Mouse (Mus musculus) forebrain, embryonic 14.5 days (tissue): Measurements from ENCODE around the gene Dnah8. TPM values are rescaled to one million over a fixed set of nuclear protein-coding genes. Genes with fewer than 3 reads are reported as not detected.

Experiments
- ATAC-seq: fragments of 200-750 bp; cut with Nextera tagmentation; 2 replicates; pipeline ENCODE4 v1.8.0; 2017; ENCODE audit warnings: mild to moderate bottlenecking, moderate library complexity
- DNase-seq: peaks from one replicate; pipeline ENCODE4 v3.0.0-alpha.2; 2015; ENCODE audit warnings: low spot score
- H3K27ac ChIP-seq: fragments of 300-500 bp; sonication (generic); 2 replicates; pipeline ENCODE4 v1.5.1; 2014; ENCODE audit warnings: low read depth, mild to moderate bottlenecking, control low read depth, low read length, moderate library complexity
- H3K27me3 ChIP-seq: fragments of 300-500 bp; sonication (generic); replicated peaks from 2 replicates; pipeline ENCODE4 v1.6.1; 2014; ENCODE audit warnings: low read length, control low read depth, mixed read lengths; ENCODE audit not compliant: control insufficient read depth, insufficient read depth
- H3K36me3 ChIP-seq: fragments of 300-500 bp; sonication (generic); 2 replicates; pipeline ENCODE4 v1.6.1; 2014; ENCODE audit warnings: low read length, control low read depth; ENCODE audit not compliant: control insufficient read depth, insufficient read depth
- H3K4me1 ChIP-seq: fragments of 300-500 bp; sonication (generic); 2 replicates; pipeline ENCODE4 v1.6.1; 2014; ENCODE audit warnings: antibody characterized with exemption, low read length, control low read depth; ENCODE audit not compliant: control insufficient read depth, insufficient read depth
- H3K4me2 ChIP-seq: fragments of 300-500 bp; sonication (generic); 2 replicates; pipeline ENCODE4 v1.6.1; 2014; ENCODE audit warnings: mild to moderate bottlenecking, control low read depth, low read length
- H3K4me3 ChIP-seq: fragments of 300-500 bp; sonication (generic); 2 replicates; pipeline ENCODE4 v1.5.1; 2014; ENCODE audit warnings: low read depth, low read length, control low read depth
- H3K9ac ChIP-seq: fragments of 300-500 bp; sonication (generic); 2 replicates; pipeline ENCODE4 v1.6.1; 2014; ENCODE audit warnings: mild to moderate bottlenecking, low read length, control low read depth, moderate library complexity
- H3K9me3 ChIP-seq: fragments of 300-500 bp; sonication (generic); replicated peaks from 2 replicates; pipeline ENCODE4 v1.6.1; 2016; ENCODE audit warnings: low read length, control low read depth, mixed read lengths; ENCODE audit not compliant: control insufficient read depth
- WGBS: fragments of 180-500 bp; shearing (Covaris S2); extraction: QIAGEN DNeasy Blood & Tissue Kit; methylation state at CpG from one replicate; pipeline ENCODE4 v1.1.7; 2014; 5-methylcytosine and 5-hydroxymethylcytosine counted together
- polyA plus RNA-seq: library from polyadenylated mRNA; unstranded; fragments of >200 nt; fragmentation: Nextera tagmentation; extraction: Ambion mirVana; gene quantifications from 2 replicates; pipeline ENCODE4 v1.2.1, GENCODE M21; 2014

Dnah8 gene
- polyA plus RNA-seq, 1 experiment from 2014 or later: 1.9 TPM

DNA sequence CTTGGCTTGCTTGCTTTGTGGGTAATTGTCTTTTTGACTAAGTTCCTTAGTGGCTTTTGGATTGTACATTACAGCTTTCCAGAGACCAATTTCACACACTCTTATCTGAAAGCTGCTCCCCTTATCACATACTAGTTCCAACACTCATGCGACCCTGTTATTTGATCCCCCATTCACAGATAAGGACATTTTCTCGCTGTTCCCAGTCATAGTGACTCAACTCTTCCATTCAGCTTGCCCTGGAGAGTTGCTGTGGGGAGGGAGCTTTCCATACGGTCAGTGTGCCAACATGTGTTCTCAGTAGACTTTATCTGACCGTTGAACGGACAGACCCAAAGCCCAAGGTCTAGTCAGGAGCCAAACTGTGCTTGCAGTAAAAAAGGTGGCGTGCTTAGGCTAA is 197.0 kb downstream of the Dnah8 start:
- WGBS: 87% methylated on average over 6 of the region's 6 CpGs
- H3K9me3 ChIP-seq: no peaks in the 10 kb centered on the region
- H3K9ac ChIP-seq: no peak overlapping the region
- DNase-seq: no peak
- H3K4me1 ChIP-seq: peaks cover 3% of the 10 kb centered on the region; the same call in 1 of the 2 replicates
- H3K27me3 ChIP-seq: no peaks in the 10 kb centered on the region
- no peak overlapping the region for H3K4me3 ChIP-seq
- H3K36me3 ChIP-seq: no peaks in the 10 kb centered on the region
- no peak for ATAC-seq
- no peak overlapping the region for H3K27ac ChIP-seq
- no peak overlapping the region for H3K4me2 ChIP-seq

GRCm38 (mm10) chr17:30824473-30824872 is 200.3 kb downstream of the Dnah8 start:
- WGBS: 90% methylated on average over 7 of the region's 7 CpGs
- DNase-seq (no peak), ATAC-seq (no peak)
- Histone ChIP-seq H3K4me2 (no peak overlapping the region), H3K9me3 (no peaks in the 10 kb centered on the region), H3K27ac (no peak overlapping the region), H3K9ac (no peak overlapping the region), H3K27me3 (no peaks in the 10 kb centered on the region), H3K4me1 (peaks cover 3% of the 10 kb centered on the region; the same call in 1 of the 2 replicates), H3K36me3 (no peaks in the 10 kb centered on the region), H3K4me3 (no peak overlapping the region)

- H3K4me3 ChIP-seq: no peak overlapping the region
- H3K4me2 ChIP-seq: no peak overlapping the region
- H3K4me1 ChIP-seq: peaks cover 3% of the 10 kb centered on the region; the same call in 1 of the 2 replicates
- H3K36me3 ChIP-seq: no peaks in the 10 kb centered on the region
- peak; percentile 46 for DNase-seq
- no peak for ATAC-seq
- no peak overlapping the region for H3K9ac ChIP-seq
- H3K27me3 ChIP-seq: no peaks in the 10 kb centered on the region
- H3K9me3 ChIP-seq: no peaks in the 10 kb centered on the region
- H3K27ac ChIP-seq: no peak overlapping the region
- WGBS: 43% methylated on average over 11 of the region's 11 CpGs
Measured at GRCm38 (mm10) chr17:30825731-30826304, 201.7 kb downstream of the Dnah8 start.

- H3K4me3 ChIP-seq: no peak overlapping the region
Measured at GRCm38 (mm10) chr17:30831170-30831569, 207.0 kb downstream of the Dnah8 start.

GRCm38 (mm10) chr17:30835419-30835818 is 211.3 kb downstream of the Dnah8 start:
- Histone ChIP-seq H3K4me3 (no peak overlapping the region), H3K27ac (no peak overlapping the region), H3K9ac (no peak overlapping the region), H3K36me3 (no peaks in the 10 kb centered on the region), H3K27me3 (no peaks in the 10 kb centered on the region), H3K9me3 (no peaks in the 10 kb centered on the region), H3K4me1 (no peaks in the 10 kb centered on the region), H3K4me2 (no peak overlapping the region)
- 91% methylated on average over 4 of the region's 4 CpGs for WGBS
- no peak for ATAC-seq
- DNase-seq: no peak

More at GRCm38 (mm10) chr17:30831170-30831569, 207.0 kb downstream of the Dnah8 start:
- Histone ChIP-seq H3K4me2 (no peak overlapping the region), H3K27me3 (no peaks in the 10 kb centered on the region), H3K4me1 (no peaks in the 10 kb centered on the region), H3K9ac (no peak overlapping the region), H3K27ac (no peak overlapping the region), H3K36me3 (no peaks in the 10 kb centered on the region), H3K9me3 (no peaks in the 10 kb centered on the region)
- ATAC-seq (no peak), DNase-seq (no peak)
- whole genome bisulfite sequencing: 94% methylated on average over 2 of the region's 2 CpGs

- 93% methylated on average over 1 of the region's 1 CpGs for WGBS
Measured at GRCm38 (mm10) chr17:30837031-30837430, 212.9 kb downstream of the Dnah8 start.

GRCm38 (mm10) chr17:30840046-30840445 is 215.9 kb downstream of the Dnah8 start:
- H3K36me3 ChIP-seq: no peaks in the 10 kb centered on the region
- no peaks in the 10 kb centered on the region for H3K9me3 ChIP-seq
- no peaks in the 10 kb centered on the region for H3K4me1 ChIP-seq
- H3K27ac ChIP-seq: peak overlapping the region; percentile 70; the same call in 1 of the 2 replicates
- H3K27me3 ChIP-seq: no peaks in the 10 kb centered on the region
- no peak overlapping the region for H3K4me2 ChIP-seq
- peak; percentile 83 for ATAC-seq
- DNase-seq: peak; percentile 83
- H3K4me3 ChIP-seq: no peak overlapping the region
- H3K9ac ChIP-seq: no peak overlapping the region
- WGBS: 22% methylated on average over 9 of the region's 9 CpGs

More at GRCm38 (mm10) chr17:30837031-30837430, 212.9 kb downstream of the Dnah8 start:
- Histone ChIP-seq H3K9me3 (no peaks in the 10 kb centered on the region), H3K4me1 (no peaks in the 10 kb centered on the region), H3K36me3 (no peaks in the 10 kb centered on the region), H3K27ac (no peak overlapping the region), H3K27me3 (no peaks in the 10 kb centered on the region), H3K9ac (no peak overlapping the region), H3K4me3 (no peak overlapping the region), H3K4me2 (no peak overlapping the region)
- DNase-seq (no peak), ATAC-seq (no peak)

DNA sequence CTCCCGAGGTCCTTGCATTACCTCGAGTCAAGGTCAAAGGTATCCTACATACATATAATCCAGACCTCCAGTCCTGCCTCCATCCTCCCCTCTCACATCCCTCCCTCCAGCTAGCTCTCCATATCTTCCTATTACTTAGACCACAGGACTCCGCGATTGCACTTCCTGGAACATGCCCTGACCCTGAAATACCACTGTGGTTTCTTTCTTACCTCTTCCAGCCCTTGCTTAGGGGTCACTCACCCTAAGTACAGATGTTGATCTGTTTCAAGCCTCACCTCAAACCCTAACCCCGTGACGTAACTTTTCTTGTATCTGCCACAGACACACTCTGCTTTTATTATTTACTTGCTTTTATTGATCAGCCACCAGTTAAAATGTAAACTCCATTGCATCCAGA is 218.2 kb downstream of the Dnah8 start:
- 82% methylated on average over 6 of the region's 6 CpGs for WGBS

GRCm38 (mm10) chr17:30844321-30844791 is 220.2 kb downstream of the Dnah8 start:
- no peaks in the 10 kb centered on the region for H3K27me3 ChIP-seq
- DNase-seq: no peak
- WGBS: 56% methylated on average over 9 of the region's 9 CpGs
- no peaks in the 10 kb centered on the region for H3K36me3 ChIP-seq
- H3K9me3 ChIP-seq: no peaks in the 10 kb centered on the region
- no peaks in the 10 kb centered on the region for H3K4me1 ChIP-seq
- no peak overlapping the region for H3K9ac ChIP-seq
- H3K4me3 ChIP-seq: no peak overlapping the region
- H3K27ac ChIP-seq: no peak overlapping the region
- no peak for ATAC-seq
- H3K4me2 ChIP-seq: no peak overlapping the region

More for the DNA sequence above, 218.2 kb downstream of the Dnah8 start:
- no peak overlapping the region for H3K4me2 ChIP-seq
- no peak overlapping the region for H3K27ac ChIP-seq
- H3K27me3 ChIP-seq: no peaks in the 10 kb centered on the region
- H3K9me3 ChIP-seq: no peaks in the 10 kb centered on the region
- no peak for ATAC-seq
- H3K4me3 ChIP-seq: no peak overlapping the region
- H3K36me3 ChIP-seq: no peaks in the 10 kb centered on the region
- no peak for DNase-seq
- no peak overlapping the region for H3K9ac ChIP-seq
- no peaks in the 10 kb centered on the region for H3K4me1 ChIP-seq
